Mouse (Mus musculus) cortical plate, adult 2 months (tissue): ENCODE measurements around the gene Anxa5. TPM values are rescaled to one million over a fixed set of nuclear protein-coding genes. Genes with fewer than 3 reads are reported as not detected.
A peak's percentile ranks its signal among the peaks of the same experiment; 100 is the strongest.

Source experiments
- H3K27ac ChIP-seq: fragments of 200-500 bp; 2 replicates; pipeline ENCODE4 v1.5.1; 2012; ENCODE audit warnings: low read length, control low read depth, inconsistent platforms; ENCODE audit not compliant: insufficient read depth
- H3K4me1 ChIP-seq: fragments of 200-500 bp; 2 replicates; pipeline ENCODE4 v1.6.1; 2011; ENCODE audit warnings: low read length; ENCODE audit not compliant: control insufficient read depth, insufficient read depth
- H3K4me3 ChIP-seq: fragments of 200-500 bp; 2 replicates; pipeline ENCODE4 v1.5.1; 2011; ENCODE audit warnings: mild to moderate bottlenecking, low read length, control low read depth; ENCODE audit not compliant: insufficient read depth
- CTCF ChIP-seq: fragments of 200-500 bp; IDR thresholded peaks from 2 replicates; pipeline ENCODE4 v1.5.1; 2011; ENCODE audit warnings: mild to moderate bottlenecking, control low read depth, low read length; ENCODE audit not compliant: insufficient read depth; ENCODE audit errors: extremely low read depth
- POLR2A ChIP-seq: fragments of 200-500 bp; IDR thresholded peaks from 2 replicates; pipeline ENCODE4 v1.6.1; 2011; ENCODE audit warnings: mild to moderate bottlenecking, low read length, control low read depth; ENCODE audit not compliant: insufficient read depth; ENCODE audit errors: extremely low read depth
- polyA plus RNA-seq: library from polyadenylated mRNA; depleted of rRNA; stranded (reverse); fragments of >200 nt; gene quantifications from 2 replicates; pipeline ENCODE4 v1.2.3, GENCODE M21; 2012

Anxa5 gene
- polyA plus RNA-seq, 1 experiment, result 118 TPM

DNA sequence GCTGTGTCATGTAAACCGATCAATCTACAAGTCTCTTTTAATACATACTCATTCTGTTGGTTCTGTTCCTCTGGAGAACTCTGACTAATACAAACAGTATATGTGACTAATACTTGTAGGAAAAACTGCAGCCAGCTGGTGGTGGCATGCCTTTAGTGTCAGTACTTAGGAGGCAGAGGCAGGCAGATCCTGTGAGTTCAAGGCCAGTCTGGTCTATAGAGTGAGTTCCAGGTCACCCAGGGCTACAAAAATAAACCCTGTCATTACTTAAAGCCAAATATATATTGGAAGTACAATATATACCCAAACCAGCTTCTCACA, 13.9 kb upstream of the Anxa5 start:
- H3K4me1 ChIP-seq, result no peaks in the 10 kb centered on the region; the same call in 1 of the 2 replicates
- no peak overlapping the region for H3K27ac ChIP-seq
- no peak overlapping the region for H3K4me3 ChIP-seq
- TF ChIP-seq POLR2A, result no peak
- TF ChIP-seq CTCF, result no peak

- no peak for TF ChIP-seq CTCF
- TF ChIP-seq POLR2A, result no peak
- Histone ChIP-seq H3K4me1 (no peaks in the 10 kb centered on the region; the same call in 1 of the 2 replicates), H3K4me3 (no peak overlapping the region), H3K27ac (no peak overlapping the region)
Measured at GRCm38 (mm10) chr3:36488899-36489589, 13.3 kb upstream of the Anxa5 start.

DNA sequence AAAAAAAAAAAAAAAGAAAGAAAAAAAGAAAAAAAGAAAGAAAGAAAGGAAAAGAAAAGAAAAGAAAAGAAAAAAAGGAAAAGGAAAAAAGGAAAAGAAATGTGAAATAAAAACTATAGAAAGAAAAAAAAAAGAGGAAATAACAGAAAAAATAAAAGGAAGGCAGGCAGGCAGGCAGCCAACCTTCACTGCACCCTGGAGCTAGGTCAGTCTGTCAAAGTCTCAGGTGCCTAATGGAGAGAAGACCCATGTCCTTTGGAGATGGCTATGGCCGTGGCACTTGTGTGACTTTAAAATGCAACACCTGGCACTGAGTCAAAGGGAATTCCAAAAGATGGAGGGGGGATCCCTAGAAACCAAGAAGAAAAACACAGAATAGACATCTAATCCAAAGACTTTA, 12.7 kb upstream of the Anxa5 start:
- Histone ChIP-seq H3K4me3 (no peak overlapping the region), H3K27ac (no peak overlapping the region), H3K4me1 (no peaks in the 10 kb centered on the region; the same call in 1 of the 2 replicates)
- TF ChIP-seq CTCF (no peak), POLR2A (no peak)

DNA sequence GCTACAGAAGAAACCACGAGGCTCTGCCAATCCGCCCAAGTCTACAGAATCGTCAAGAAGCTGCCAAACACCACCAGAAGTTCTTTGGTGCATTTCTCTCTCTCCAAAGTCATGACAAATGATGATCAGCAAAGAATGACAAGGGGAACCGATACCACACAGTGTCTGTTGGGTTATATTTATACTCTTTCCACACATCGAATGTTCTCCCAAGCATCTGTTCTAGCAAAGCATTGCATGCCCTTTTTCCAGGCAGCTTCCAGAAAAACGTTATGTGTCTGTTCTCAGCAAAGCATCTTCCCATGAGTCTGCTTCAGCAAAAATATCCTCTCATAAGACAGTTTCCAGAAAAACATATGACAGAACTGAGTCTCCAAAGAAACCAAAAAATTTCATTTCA, 11.2 kb upstream of the Anxa5 start:
- TF ChIP-seq CTCF (no peak), POLR2A (no peak)

GRCm38 (mm10) chr3:36486176-36486575, 10.5 kb upstream of the Anxa5 start:
- Histone ChIP-seq H3K4me1 (no peaks in the 10 kb centered on the region; the same call in 1 of the 2 replicates), H3K4me3 (no peak overlapping the region)
- no peak for TF ChIP-seq CTCF

More for the DNA sequence above, 11.2 kb upstream of the Anxa5 start:
- Histone ChIP-seq H3K4me1 (no peaks in the 10 kb centered on the region; the same call in 1 of the 2 replicates), H3K27ac (no peak overlapping the region), H3K4me3 (no peak overlapping the region)

DNA sequence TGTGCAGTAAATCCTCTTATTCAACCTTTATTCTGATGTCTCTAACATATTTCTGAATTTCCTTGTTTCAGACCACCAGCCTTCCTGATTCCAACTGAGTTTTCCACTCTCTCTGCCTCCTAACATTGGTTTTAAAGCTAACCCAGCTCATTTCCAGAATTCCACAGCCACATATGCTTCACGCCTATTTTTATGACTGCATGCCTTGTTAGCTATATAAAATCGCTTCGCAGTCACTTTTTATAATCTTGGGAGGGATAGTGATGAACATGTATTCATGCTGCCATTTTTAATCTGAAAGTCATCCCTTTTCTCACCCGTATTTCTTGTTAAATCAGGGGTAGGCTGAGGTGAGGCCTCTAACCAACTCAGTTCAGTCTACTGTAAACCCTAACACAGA, 8.6 kb upstream of the Anxa5 start:
- no peaks in the 10 kb centered on the region; the same call in 1 of the 2 replicates for H3K4me1 ChIP-seq
- no peak overlapping the region for H3K27ac ChIP-seq
- TF ChIP-seq POLR2A (no peak), CTCF (no peak)
- no peak overlapping the region for H3K4me3 ChIP-seq

More at GRCm38 (mm10) chr3:36486176-36486575, 10.5 kb upstream of the Anxa5 start:
- no peak overlapping the region for H3K27ac ChIP-seq

GRCm38 (mm10) chr3:36482940-36483339, 7.2 kb upstream of the Anxa5 start:
- Histone ChIP-seq H3K4me1 (peaks cover 2% of the 10 kb centered on the region; the same call in 1 of the 2 replicates), H3K27ac (no peak overlapping the region), H3K4me3 (no peak overlapping the region)
- TF ChIP-seq POLR2A (no peak), CTCF (no peak)

- Histone ChIP-seq H3K4me3 (no peak overlapping the region), H3K27ac (0 out of 2 replicates have a peak overlapping the region, but pooled peaks have one; percentile 2), H3K4me1 (peaks cover 2% of the 10 kb centered on the region; the same call in 1 of the 2 replicates)
- TF ChIP-seq CTCF, result no peak
- no peak for TF ChIP-seq POLR2A
Measured at GRCm38 (mm10) chr3:36481776-36482193, 6.1 kb upstream of the Anxa5 start.

DNA sequence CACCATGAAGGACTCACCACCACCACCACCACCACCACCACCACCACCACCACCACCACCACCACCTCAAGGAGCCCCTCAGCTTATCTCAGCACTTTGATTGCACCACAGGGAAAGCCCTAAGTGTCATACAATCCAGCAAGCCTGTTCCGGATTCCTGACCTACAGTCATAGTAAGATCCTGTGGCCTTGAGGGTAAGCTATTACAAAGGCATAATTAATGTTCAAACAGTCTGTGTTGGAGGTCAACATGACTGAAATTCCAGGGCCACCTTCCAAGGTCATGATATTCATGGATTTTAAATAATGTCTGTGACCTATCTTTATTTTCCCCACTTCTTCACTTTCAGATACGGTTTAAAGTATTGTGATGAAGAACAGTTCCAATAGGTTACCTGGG, 4.8 kb upstream of the Anxa5 start:
- Histone ChIP-seq H3K4me3 (no peak overlapping the region), H3K4me1 (peaks cover 2% of the 10 kb centered on the region; the same call in 1 of the 2 replicates), H3K27ac (no peak overlapping the region)
- TF ChIP-seq POLR2A (no peak), CTCF (no peak)

DNA sequence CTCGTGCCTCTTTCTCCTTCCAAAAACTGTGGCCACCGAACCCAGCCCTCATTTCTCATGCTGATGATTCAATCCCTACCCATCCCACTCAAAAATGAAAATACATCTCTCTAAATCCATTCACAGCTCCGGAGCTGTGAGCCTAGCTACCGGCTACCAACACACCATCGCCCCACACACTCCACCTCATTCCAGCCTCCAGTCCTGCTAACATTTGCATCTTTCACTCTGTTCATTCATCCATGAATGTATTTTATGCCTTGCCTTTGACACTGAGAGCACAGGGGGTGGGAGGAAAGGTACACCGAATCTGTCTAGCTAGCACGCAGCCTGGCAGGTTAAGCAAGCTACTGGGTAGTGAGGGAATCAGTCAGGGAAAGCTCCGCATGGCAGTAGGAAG, 3.1 kb upstream of the Anxa5 start:
- no peak overlapping the region for H3K27ac ChIP-seq
- no peak overlapping the region for H3K4me3 ChIP-seq
- H3K4me1 ChIP-seq, result peaks cover 2% of the 10 kb centered on the region; the same call in 1 of the 2 replicates
- TF ChIP-seq POLR2A, result no peak
- TF ChIP-seq CTCF, result no peak
